Mouse (Mus musculus) right cerebral cortex, adult 2 months (tissue): ENCODE measurements around the gene Cmklr1.

ENCODE experiments used
- DNase-seq, 2 experiments: peaks; one replicate each; pipeline ENCODE4 v3.0.0; 2021 to 2022; ENCODE audit warnings: low spot score in 2 of 2

Gene Cmklr1

DNA sequence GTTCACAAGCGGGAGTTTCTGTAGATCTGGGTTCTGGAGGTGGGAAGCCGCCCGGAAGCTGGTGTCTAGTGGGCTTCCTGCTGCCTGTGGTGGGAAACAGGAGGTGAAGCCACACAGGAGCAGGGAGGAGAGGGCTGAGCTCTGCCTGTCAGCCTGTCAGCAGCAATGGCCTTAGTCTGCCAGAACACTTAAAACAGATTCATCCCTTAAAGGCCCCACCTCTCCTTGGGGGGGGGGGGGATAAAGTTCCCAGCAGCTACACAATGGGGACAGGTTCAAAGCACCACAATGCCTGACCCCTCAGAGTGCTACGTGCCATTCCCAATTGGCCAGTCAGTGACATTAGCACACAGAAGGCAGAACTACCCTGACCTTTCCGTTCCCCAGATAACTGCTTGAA lies 2.0 kb upstream of the Cmklr1 start:
- no peak for DNase-seq

DNA sequence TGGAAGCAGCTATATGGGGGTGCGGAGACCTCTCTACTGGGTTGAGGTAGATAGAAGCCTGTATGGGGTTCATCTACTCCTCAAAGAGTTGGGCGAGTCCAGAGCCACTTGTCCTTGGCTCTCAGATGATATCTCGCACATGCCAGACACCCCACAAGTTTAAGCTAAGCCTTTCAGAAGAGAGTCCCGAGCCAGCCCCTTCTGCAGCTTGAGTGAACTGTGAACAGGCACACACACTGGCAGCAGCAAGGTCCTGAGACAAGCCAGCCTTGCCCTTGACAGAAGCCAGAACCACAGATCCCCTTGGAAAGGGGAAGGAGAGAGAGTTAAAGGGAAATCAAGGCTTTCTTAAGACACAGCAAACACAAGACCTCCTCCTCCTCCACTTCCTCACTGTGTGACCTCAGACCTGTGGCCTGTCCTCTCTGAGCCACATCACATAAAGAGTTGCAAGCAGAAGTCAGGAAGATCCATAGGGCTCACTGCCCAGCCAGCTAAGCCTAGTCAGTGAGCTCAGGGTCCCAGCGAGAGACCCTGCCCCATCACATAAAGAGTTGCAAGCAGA lies 1.5 kb downstream of the Cmklr1 start:
- no peak for DNase-seq

DNA sequence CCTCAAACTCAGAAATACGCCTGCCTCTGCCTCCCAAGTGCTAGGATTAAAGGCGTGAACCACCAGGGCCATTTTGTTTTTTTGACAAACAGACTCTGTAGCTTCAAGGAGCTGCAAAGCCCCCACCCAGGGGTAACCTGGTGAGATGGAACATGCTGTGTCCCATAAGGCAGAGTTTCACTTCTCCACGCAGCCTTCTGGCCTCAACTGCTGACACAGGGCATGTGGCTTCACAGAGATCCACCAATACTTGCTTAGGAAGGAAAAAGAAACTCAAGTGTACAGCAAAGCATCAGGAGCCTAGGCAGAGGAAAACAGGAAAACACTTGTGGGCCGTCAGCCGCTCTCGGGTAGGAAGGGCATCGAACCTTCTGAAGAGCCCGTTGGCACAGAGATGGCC lies 3.1 kb downstream of the Cmklr1 start:
- no peak for DNase-seq

DNA sequence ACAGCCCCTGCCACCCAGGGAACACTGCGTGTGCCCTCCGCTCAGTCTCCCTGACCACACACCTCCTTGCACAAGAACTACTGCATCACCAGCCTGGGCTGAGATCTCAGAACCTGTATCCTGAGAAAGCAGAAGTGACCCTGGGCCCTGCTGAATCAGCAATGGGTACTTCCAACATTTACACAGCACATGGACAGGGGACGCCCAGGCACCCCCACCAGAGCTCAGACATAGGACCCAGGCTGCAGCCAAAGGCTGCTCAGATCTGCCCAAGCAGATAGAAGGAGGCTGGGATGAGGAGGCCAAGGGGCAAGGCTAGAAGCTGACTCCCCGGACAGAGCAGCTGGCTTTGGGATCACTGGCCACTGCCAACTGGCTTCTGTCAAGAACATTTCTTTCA lies 5.7 kb downstream of the Cmklr1 start:
- peak in 1 of 2 experiments; percentile 18 for DNase-seq

DNA sequence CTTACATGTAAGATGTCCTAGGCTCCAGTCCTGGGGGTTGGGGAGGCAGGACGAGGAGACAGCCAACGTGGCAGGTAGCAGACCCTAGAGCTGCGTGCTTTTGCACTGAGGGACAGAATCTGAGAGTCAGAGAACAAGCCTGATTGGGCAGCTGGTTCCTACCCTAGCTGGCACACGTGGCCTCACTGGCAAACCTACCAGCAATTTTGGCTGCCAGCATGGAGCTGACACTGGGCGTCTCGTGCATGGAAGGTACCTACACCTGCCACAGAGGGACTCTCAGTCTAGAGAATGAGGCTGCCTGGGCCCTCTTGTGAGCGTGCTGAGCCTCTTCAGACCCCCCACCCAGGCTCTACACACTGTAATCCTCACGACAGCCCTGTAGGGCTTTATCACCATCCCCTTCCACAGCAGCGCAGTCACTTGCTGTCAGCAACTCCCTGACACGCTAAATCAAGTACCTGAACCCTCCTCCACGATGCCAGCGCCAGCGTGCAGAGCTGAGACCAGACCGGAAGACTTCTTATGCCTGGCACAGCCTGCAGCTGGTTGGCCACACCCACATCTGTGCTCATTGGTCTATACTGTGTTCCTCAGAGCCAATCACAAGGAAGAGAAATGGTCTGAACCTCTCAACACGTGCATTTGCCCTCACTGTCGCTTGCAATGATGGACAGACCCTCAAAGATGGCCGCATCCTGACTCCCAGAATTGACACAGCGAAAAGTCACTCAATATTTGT lies 6.9 kb downstream of the Cmklr1 start:
- peak; percentile 49 to 60 for DNase-seq

DNA sequence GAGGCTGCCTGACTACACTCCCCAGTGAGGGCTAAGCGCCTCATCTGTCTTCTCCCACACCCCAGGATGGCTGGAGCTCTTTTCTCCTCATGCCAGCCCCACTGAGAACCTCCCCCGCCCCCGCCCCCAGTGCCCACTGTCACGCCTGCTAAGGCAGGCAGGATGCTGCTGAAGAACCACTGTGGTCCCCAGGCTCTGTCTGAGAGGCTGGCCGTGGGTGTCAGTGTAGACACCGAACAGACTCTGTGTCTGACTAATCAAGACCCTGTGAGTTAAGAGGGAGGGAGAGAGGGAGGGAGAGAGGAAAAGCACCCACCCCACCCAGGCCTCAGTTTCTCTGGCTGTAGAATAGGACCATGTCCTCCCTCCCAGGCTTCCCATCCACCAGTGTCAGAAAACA lies 9.2 kb downstream of the Cmklr1 start:
- DNase-seq: peak; percentile 34 to 38

DNA sequence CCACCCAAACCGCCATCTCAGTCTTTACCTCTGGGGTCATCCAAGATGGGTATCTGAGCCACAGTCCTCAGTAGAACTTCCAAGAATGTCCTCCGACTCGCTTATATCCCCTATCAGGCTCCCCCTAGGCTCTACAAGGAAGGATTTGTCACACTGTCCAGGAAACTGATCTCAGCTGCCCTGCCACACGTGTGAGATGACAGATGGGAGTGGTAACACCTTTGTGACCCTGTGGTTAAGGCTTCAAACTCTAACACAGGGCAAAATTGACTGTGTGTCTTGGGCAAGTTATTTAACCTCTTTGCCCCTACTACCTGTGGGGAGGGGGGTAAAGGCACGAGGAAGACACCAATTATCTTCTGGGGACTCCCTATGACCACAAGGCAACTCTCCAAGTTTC lies 11.1 kb downstream of the Cmklr1 start:
- DNase-seq: no peak

DNA sequence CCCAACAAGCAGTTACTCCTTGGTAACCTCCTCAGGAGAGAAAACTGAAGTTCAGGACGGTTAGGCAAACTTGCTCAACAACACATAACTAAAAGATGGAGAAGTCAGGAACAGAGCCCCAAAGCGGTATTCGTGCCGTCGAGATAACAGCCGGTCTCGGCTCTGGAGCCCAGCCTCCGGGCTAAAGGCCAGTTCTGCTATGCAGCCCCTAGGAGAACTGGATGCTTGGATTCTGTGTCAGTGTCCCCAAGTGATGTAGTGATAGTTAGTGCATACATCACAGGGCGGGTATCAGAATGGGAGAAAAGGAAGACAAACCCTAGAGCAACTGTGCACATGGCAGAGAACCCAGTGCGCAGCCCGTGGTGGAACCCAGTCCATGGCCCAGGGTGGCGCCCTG lies 12.2 kb downstream of the Cmklr1 start:
- no peak for DNase-seq

DNA sequence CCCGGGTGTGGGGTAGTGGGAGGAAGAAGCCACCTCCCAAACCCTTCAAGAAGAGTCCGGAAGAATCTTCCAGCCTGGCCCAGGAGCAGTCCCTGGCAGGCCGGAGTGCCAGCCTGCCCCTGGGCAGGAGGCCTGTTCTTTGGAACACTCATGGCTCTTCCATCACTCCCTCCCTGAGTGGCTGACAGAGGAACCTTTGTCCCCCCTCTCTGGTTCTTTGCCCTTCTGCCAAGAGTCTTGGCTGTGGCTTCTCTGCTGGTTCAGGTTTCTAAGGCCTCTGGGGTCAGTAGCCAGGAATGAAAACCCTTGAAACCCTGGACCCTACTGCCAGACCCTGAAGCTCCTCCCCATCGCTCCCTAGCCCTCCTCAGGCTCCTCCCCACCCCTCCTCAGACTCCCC lies 12.6 kb downstream of the Cmklr1 start:
- no peak for DNase-seq

DNA sequence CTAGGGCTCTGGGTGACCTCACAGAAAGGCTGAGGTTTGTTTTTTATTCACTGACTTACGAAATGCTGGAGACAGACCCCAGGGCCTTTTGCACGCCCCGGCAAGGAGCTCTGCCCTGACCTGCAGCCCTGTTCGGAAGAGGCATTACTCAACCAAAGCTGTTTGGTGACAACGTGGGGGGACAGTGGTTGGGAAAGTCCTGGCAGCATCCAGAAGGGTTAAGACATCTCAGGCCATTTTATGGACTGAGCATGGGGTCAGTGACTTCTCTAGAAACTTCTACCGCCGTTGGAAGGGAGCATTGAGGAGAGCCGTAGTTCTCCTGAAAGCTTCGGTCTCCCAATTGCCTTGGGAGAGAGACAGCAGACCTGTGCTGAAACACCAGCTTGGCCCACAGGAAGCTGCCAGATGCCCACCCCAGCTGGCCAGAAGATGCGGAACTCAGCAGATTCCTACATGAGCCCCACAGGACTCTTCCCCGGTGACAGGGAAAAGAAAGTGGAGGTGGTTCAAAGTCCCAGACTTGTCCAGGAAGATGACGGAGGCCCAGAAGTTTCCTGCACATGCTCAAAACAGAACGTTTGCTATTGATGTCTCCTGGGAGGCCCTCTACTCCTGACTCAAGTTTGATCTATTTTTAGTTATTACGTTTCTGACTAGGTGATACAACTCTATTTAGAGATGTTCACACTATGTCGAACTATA lies 14.2 kb downstream of the Cmklr1 start:
- no peak for DNase-seq

DNA sequence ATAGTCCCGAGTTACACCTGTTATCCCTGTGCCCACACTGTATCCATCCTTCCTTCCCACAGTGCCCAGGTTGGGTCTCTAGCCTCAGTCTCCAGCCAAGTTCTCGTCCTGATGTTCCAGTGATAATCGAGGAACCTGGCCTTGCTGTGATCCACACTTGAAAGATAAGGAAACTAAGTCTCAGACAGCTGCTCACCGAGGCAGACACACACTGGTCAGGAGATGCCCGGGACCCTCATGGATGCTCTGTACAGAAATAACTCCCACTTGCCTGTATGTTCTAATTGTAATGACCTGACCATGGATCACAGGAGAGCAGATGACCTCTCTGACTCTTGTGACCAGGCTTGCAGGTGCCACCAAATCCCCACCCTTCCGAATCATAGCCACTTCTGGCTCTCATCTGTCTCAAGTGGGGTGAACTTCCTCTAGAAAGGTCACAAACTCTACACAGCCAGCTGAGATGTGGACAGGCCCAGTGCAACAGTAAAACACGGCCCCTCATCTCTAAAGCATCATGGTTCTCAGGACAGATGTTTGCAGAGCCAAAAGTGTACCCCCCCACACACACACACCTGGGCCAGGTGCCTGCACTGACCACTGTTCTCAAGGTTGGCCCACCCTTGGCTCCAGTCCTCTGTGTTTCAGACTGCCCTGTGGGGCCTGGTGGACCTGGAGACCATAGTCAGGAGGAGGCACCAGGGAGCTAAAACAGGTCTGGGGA lies 15.2 kb downstream of the Cmklr1 start:
- no peak for DNase-seq

DNA sequence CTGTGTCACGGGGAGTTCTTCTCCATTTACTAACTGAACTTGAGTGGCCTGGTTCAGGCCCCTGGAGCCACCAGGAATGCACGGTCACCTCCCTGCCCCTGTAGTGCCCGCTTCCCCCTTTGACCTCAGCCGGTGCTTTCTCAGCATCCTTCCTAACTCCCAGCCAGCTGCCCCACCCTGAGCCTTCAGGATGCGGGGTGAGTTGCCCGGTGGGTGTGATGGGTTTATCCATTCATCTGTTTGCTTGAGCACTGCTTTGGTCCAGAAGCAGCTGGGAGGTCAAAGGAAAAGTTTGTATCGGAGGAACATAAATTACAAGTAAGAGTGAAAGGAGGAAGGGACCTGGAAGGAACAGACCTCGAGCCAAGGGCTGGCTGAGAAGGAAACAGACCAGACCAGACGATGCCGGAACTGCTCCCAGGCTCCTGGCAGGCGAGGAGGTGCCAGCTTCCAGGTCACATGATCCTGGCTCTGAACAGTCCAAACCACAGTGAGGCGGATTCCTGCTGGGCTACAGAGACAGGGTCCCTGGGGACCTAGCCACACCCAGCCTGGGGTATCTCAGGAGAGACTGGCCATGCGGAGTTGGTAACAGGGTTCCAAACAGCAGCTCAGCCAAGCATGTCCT lies 16.1 kb downstream of the Cmklr1 start:
- DNase-seq: peak; percentile 43 to 50

DNA sequence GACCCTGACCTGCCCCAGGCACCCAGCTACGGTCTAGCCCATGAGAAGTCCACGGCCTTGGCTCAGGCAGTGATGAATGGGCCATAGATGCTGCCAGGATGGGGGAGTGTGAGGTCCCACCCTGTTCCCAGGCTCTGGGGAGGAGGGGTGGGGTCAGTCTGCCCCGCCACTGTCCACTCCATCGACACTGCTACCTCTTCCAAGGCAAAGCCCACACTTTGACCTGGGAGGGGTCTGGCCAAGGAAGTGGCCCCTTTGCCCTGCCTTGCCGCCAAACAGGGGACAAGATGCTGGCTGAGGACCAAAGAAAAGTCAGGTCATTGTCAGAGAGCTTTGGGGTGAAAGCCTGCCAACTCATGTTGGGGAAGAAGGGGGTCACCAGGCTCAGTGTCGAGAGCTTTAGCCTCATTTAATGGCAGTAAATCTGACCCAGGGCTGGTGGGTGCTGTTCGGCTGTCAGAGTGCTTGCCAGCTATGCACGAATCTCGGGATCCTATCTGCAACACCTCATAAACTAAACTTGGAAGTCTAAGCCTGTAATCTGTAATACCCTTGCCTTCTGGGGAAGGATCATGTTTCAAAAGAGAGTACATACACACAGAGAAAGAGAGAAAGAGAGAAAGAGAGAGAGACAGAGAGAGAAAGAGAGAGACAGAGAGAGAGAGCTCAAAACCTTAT lies 17.1 kb downstream of the Cmklr1 start:
- DNase-seq: no peak

DNA sequence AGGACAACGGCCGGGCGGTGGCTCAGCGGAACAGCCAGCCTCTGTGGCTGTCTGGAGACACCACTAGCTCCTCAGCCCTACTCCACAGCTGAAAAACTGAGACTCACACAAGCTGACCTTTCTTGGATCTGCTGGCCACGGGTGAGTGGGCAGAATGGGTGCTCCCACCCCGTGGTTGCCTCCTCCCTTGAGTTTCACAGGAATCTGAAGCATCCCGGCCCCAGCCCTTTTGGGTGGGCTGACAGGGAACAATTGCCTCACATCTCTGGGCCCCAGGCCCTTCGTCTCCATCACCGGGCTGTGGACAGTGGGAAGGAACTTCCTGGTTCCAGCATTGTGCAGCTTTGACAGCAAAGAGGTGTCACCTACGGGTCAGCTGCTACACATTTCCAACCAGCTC lies 20.1 kb downstream of the Cmklr1 start:
- no peak for DNase-seq

DNA sequence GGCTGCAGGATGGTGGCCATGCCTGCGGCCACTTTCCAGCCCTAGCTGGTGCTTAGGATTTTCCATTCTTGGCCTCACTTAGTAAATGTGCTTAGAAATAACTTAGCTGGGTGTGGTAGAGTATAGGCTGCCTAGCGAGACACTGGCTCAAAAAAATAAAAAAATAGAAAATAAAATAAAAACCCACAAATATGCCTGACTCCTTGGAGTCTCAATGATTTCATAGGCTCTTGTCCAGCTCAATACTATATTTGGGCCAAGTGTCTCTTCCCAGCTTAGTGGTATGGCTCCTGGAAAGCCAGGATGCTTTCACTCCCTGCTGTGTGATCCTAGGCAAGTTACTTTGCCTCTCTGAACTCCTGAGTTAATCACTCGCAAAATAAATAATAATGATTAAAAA lies 21.0 kb downstream of the Cmklr1 start:
- no peak for DNase-seq

DNA sequence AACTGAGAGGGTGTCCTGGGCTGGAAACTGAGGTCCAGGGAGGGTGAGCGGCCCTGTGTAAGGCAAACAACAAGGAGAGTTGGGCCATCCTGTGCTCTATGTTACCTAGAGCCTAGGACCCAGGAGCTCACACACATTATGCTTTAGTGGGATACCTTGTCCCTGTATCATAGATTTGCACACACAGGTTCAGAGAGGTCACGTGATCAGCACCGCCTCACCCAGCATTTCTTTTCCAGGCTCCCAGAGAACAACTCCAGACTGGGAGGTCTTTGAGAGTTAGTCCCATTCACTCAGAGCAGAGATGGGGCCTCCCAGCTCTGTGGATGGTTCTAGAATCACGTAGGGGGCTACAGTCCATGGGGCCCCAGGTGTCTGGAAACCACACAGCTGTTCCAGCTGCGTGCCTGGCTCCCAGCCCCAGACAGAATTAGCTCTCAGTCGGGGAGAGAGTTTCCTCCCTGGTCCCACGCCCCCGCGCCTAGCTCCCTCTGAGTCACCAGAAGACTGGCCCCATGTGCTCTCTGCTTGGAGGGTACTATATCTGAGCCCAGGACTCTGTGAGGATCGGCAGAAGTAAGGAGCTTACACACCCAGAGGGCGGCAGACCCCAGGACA lies 22.3 kb downstream of the Cmklr1 start:
- peak; percentile 61 to 68 for DNase-seq

DNA sequence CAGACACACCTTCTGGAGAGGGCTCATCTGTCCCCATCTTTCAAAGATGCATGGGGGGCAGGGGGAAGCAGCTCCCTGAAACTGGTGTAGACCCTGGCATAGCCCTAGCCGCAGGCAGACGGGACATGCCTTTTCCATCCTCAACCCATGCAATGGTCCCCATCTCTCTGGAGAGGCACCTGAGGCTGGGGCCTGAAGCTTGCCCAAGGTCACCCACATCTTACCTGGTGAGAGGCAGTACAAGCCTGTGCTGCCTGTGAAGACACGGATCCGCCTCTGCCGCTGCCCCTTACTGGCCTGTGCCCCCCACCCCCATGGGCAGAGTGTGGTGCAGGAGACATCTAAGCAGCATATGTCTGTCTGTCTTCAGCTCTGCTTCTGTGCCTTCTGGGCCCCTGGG lies 23.2 kb downstream of the Cmklr1 start:
- no peak for DNase-seq

DNA sequence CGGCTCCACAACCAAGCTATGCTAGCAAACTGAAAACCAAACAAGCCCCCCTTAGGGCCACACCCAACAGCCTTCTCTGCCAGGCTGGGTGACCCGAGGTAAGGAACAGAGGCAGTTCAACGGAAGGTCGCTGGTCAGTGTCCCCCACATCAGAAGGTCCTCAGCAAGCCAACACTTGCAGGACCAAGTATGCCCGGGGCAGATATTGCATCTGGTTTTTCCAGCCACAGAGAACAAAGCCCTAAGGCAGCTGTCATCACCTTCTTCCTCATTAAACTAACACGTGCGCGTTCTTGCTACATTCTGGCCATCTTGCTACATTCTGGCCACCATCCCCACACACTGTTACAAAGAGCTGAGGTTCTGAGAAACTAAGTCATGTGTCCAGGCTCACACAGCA lies 23.9 kb downstream of the Cmklr1 start:
- DNase-seq: no peak

DNA sequence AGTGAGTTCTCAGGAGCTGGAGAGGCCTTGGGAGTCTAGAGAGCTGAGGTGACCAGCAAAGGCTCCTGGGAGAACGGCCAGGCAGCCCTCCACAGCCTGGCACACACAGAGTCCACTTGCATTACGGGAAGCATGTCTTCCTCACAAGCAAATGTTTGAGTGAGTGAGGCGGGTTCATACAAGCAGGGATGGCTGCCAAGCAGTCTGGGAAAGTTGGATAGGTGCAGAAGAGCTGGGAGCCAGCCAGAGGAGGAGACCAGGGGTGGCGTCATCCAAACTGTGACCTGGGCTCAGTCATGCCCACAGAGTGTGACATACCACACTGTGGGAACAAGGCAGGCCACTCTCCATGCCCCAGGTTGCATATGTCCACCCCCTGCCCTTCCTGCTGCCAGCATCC lies 25.2 kb downstream of the Cmklr1 start:
- DNase-seq: no peak

DNA sequence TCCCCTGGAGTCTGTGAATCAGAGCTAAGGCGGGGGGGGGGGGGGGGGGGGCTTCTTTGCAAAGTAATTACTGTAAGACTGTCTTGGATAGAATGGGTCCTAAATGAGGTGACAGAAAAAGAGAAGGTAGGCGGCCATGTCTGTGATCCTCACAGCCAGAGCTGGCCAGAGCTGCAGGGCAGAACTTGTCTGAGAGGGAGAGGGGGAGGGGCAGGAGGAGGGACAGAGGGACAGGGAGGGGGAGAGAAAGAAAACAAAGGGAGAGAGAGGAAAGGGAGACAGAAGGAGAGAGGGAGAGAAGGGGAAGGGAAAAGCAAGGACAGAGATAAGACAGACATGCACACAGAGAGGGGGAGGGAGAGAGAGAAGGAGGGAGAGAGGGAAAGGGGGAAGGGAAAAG lies 27.2 kb downstream of the Cmklr1 start:
- DNase-seq: no peak

DNA sequence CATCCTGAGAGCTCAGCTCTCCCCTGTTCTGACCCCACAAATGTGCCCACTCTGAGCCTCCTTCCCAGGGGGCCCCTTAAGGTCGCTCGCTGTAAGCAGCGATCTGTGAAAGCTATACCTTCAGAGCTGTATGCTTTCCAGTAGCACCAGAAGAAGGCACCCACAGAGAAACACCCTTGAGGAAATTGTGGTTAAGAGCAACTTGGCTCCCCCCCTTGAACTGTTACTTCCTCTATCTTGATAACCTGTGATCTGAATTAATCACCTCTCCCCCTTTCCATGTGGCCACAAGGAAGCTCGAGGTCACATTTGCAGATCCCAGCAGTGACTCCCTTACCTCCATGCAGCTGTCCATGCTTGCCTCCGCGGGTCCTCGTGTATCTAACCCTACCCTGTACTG lies 29.2 kb downstream of the Cmklr1 start:
- DNase-seq: no peak
